Mouse (Mus musculus): ENCODE data around the gene Ccdc106.

DNA sequence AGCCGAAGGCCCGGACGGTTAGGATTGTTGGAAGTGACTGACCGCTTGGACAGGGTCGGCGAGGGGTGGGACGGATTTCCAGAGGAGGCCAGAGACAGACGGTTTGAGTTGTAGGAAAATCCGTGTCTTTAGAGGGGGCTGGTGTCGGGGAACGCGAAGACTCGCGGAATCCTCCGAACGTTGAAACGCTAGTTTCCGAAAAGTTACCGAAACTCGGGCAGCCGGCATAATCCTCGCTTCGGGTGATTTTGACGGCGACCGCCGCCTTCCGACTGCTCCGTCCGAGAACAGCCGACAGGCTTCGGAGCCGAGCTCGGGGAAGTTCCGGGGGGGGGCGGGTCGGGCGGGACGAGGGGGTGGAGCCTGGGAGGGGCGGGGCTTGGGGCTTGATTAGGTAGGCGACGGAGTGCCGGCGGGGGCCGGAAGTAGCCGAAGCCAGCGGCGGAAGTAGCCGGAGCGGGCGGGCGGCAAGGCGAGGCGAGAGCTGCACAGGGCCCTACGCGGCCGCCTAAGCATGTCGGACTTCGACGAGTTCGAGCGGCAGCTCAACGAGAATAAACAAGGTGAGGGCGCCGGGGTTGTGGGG is 41.5 kb downstream of the Ccdc106 start, which contains the start of gene U2af2:
- TF ChIP-seq CTCF (IDR thresholded peaks at IDR 0.05; ENCODE audit: control insufficient read depth, insufficient read depth, insufficient read length) (no peak), MAX (IDR thresholded peaks at IDR 0.05) (no peak), FOSL1 (IDR thresholded peaks at IDR 0.05; ENCODE audit: insufficient read depth, low read length, poor library complexity, severe bottlenecking) (no peak), USF1 (IDR thresholded peaks at IDR 0.05; ENCODE audit: low read depth) (no peak), MYOG (IDR thresholded peaks at IDR 0.05; ENCODE audit: control insufficient read depth, extremely low read depth, insufficient read length) (no peak)
